Mouse (Mus musculus) MEL (cell line): ENCODE measurements around the gene Tbc1d17.

ENCODE experiments used
- CHD2 ChIP-seq: IDR thresholded peaks from 2 replicates; pipeline ENCODE4 v1.6.1; 2011; ENCODE audit warnings: low read length, improper control_type of control experiment
- CTCF ChIP-seq, 3 experiments: IDR thresholded peaks in 2 of 3; conservative IDR thresholded peaks in 1 of 3; 2 replicates each; pipeline ENCODE4 v1.5.1; 2011 to 2012; ENCODE audit warnings: low read length in 3 of 3, low read depth in 2 of 3, mild to moderate bottlenecking in 2 of 3, improper control_type of control experiment in 1 of 3, inconsistent platforms in 1 of 3, mixed read lengths in 1 of 3, moderate library complexity in 1 of 3; ENCODE audit not compliant: control insufficient read depth in 1 of 3, insufficient read depth in 1 of 3, poor library complexity in 1 of 3, severe bottlenecking in 1 of 3
- GABPA ChIP-seq: IDR thresholded peaks from 2 replicates; pipeline ENCODE4 v1.6.1; 2012; ENCODE audit warnings: low read depth, mild to moderate bottlenecking, inconsistent platforms, low read length, improper control_type of control experiment, moderate library complexity
- MYC ChIP-seq: IDR thresholded peaks from 2 replicates; pipeline ENCODE4 v1.6.1; 2011; ENCODE audit warnings: low read depth, mild to moderate bottlenecking, low read length, improper control_type of control experiment, moderate library complexity
- NELFE ChIP-seq: IDR thresholded peaks from 2 replicates; pipeline ENCODE4 v1.6.1; 2011; ENCODE audit warnings: low read depth, low read length, improper control_type of control experiment
- NRF1 ChIP-seq: IDR thresholded peaks from 2 replicates; pipeline ENCODE4 v1.6.1; 2014; ENCODE audit warnings: low read depth, mild to moderate bottlenecking, inconsistent platforms, low read length, improper control_type of control experiment, moderate library complexity; ENCODE audit not compliant: poor library complexity, insufficient read depth, severe bottlenecking
- POLR2A ChIP-seq, 2 experiments: IDR thresholded peaks; 2 replicates each; pipeline ENCODE4 v1.6.1; 2011 to 2012; ENCODE audit warnings: low read length in 2 of 2, mild to moderate bottlenecking in 2 of 2, control low read depth in 1 of 2, improper control_type of control experiment in 1 of 2, low read depth in 1 of 2, moderate library complexity in 1 of 2; ENCODE audit not compliant: control insufficient read depth in 1 of 2, insufficient read depth in 1 of 2, poor library complexity in 1 of 2
- SMC3 ChIP-seq: IDR thresholded peaks from 2 replicates; pipeline ENCODE4 v1.6.1; 2011; ENCODE audit warnings: low read depth, low read length, improper control_type of control experiment
- ZNF384 ChIP-seq: IDR thresholded peaks from 2 replicates; pipeline ENCODE4 v1.6.1; 2012; ENCODE audit warnings: low read depth, mild to moderate bottlenecking, inconsistent platforms, low read length, improper control_type of control experiment

DNA sequence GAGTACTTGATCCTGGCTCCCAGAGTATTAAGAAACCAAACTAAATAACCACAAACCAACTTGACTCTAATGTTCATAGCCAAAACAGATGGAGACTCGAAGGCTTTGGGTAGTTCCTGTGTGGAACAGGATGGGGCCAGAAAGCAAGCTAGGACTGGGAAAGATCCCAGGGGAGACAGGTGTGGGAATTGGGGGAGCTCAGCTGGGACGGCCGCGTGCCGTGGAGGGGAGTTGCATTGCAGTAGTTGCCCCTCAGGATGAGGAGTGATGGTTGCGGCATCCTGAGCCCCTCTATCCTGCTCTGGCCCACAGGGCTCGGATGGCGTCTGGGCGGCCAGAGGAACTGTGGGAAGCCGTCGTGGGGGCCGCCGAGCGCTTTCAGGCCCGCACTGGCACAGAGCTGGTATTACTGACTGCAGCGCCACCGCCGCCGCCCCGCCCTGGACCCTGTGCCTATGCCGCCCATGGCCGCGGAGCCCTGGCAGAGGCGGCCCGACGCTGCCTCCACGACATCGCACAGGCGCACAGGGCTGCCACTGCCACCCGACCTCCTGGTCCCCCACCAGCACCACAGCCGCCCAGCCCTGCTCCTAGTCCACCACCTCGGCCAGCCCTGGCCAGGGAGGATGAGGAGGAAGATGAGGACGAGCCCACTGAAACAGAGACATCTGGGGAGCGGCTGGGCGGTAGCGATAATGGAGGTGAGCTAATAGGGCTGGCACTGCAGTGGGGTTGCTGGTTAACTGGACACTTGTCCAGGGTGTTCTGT is 3.6 kb upstream of the Tbc1d17 start:
- TF ChIP-seq CTCF (IDR thresholded peaks at IDR 0.05 in 2 of 3, conservative IDR thresholded peaks at IDR 0.05 in 1 of 3; ENCODE audit: control insufficient read depth in 1 of 3, insufficient read depth in 1 of 3, low read depth in 2 of 3, low read length in 3 of 3, poor library complexity in 1 of 3, severe bottlenecking in 1 of 3) = no peak
- no peak for TF ChIP-seq POLR2A (IDR thresholded peaks at IDR 0.05; ENCODE audit: control insufficient read depth in 1 of 2, insufficient read depth in 1 of 2, low read depth in 1 of 2, low read length in 2 of 2, poor library complexity in 1 of 2)
- no peak for TF ChIP-seq NELFE
- no peak for TF ChIP-seq CHD2
- no peak for TF ChIP-seq ZNF384
- no peak for TF ChIP-seq GABPA
- TF ChIP-seq SMC3 = no peak
- TF ChIP-seq MYC = no peak
- TF ChIP-seq NRF1 = no peak
